In the genomic region with DNA sequence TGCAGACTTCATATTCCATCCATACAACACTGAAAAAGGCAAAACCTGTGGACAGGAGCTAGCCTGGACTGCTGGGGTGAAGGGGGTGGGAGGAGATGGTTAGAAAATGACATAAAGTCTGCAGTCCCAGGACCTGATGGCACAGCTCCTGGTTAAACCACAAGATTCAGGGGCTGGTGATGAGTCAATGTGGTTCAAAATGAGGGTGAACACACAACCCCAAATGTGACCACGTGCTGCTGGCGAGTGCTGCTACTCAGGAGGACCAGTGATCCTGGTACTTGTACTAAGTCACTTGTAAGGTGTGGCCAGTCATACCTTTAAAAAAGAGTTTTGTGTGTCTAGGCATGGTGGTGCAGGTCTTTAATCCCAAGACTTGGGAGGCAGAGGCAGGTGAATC, we compare ENCODE assay signal across 33 mouse cellular contexts. TPM values are rescaled to one million over a fixed set of nuclear protein-coding genes. Genes with fewer than 3 reads are reported as not detected.
"Had no signal": no experiment of that assay in that cellular context is flagged by ENCODE, and none has a peak within 500 bp of the region (broad histone marks: within the 10 kb centered on the region; RNA-seq: fewer than 3 reads in every experiment).

No protein-coding gene starts in this region.

- H3K9ac ChIP-seq: heart, embryonic 12.5 days; hindbrain, embryonic 12.5 days; hindbrain, embryonic 14.5 days; intestine, embryonic 15.5 days; limb, embryonic 12.5 days; liver, embryonic 12.5 days; liver, embryonic 14.5 days had no signal

- H3K4me2 ChIP-seq: heart, embryonic 12.5 days; hindbrain, embryonic 12.5 days; hindbrain, embryonic 14.5 days; intestine, embryonic 15.5 days; limb, embryonic 12.5 days; liver, embryonic 12.5 days had no signal

- DNase-seq: gastrocnemius, adult 2 months; gastrocnemius, postnatal 10 days; gastrocnemius, postnatal 25 days; heart, adult 11 months; heart, adult 2 months; heart, postnatal 10 days; heart, postnatal 4 days; kidney, adult 18-20 months; kidney, adult 8-10 months; kidney, postnatal 10 days; kidney, postnatal 25 days; kidney, postnatal 4 days; left cerebral cortex, postnatal 4 days; liver had no signal

- H3K4me1 ChIP-seq: heart, embryonic 12.5 days; hindbrain, embryonic 10.5 days; hindbrain, embryonic 12.5 days; intestine, embryonic 15.5 days; limb, embryonic 12.5 days; liver, embryonic 12.5 days had no signal

- H3K27ac ChIP-seq: gastrocnemius, adult 2 months; heart, adult 2 months; hindbrain, embryonic 10.5 days; hindbrain, embryonic 12.5 days; hindbrain, embryonic 14.5 days; intestine, embryonic 15.5 days; layer of hippocampus, adult 2 months; limb, embryonic 12.5 days; liver, embryonic 12.5 days; liver, embryonic 14.5 days had no signal

- ATAC-seq: hindbrain, embryonic 16.5 days; inflammation-experienced regulatory T-cells, adult 6 months; intestine, embryonic 15.5 days; intestine, postnatal 0 days; liver, embryonic 12.5 days had no signal

- H3K27me3 ChIP-seq: heart, embryonic 12.5 days; hindbrain, embryonic 12.5 days; intestine, embryonic 15.5 days; limb, embryonic 12.5 days; liver, embryonic 12.5 days had no signal

- H3K4me3 ChIP-seq: gastrocnemius, adult 2 months; heart, adult 2 months; heart, embryonic 12.5 days; hindbrain, embryonic 10.5 days; hindbrain, embryonic 12.5 days; intestine, embryonic 15.5 days; layer of hippocampus, adult 2 months; limb, embryonic 12.5 days; liver, embryonic 12.5 days had no signal

- H3K9me3 ChIP-seq: heart, embryonic 12.5 days; hindbrain, embryonic 10.5 days; hindbrain, embryonic 12.5 days; intestine, embryonic 15.5 days; limb, embryonic 12.5 days; liver, embryonic 12.5 days had no signal

- H3K36me3 ChIP-seq: heart, embryonic 12.5 days; hindbrain, embryonic 10.5 days; hindbrain, embryonic 12.5 days; intestine, embryonic 15.5 days; limb, embryonic 12.5 days; liver, embryonic 12.5 days had no signal

RNA-seq across cellular contexts. Expression of a gene that starts 13.2 kb away (rescaled TPM):
- total RNA-seq: gastrocnemius, adult 2 months; gastrocnemius, postnatal 10 days; gastrocnemius, postnatal 25 days; gastrocnemius, postnatal 4 days; layer of hippocampus, adult 2 months; layer of hippocampus, postnatal 10 days; layer of hippocampus, postnatal 25 days; left cerebral cortex, postnatal 25 days; left cerebral cortex, postnatal 4 days had no signal
- polyA plus RNA-seq: heart, embryonic 12.5 days; hindbrain, embryonic 10.5 days; hindbrain, embryonic 12.5 days; hindbrain, embryonic 14.5 days; hindbrain, embryonic 16.5 days; inflammation-experienced regulatory T-cells, adult 6 months; intestine, embryonic 15.5 days; intestine, postnatal 0 days; kidney, embryonic 14.5 days; kidney, embryonic 16.5 days; limb, embryonic 12.5 days; limb, embryonic 14.5 days; liver, embryonic 12.5 days; liver, embryonic 14.5 days had no signal
